Mouse (Mus musculus) CH12F3 (cell line): Measurements from ENCODE around the gene Trabd2b.

ENCODE experiments used
- in situ Hi-C: fragments of 300-500 bp; cut with MboI; formaldehyde crosslinking; loops from 2 replicates; pipeline ENCODE4 v1.14.3; 2020; ENCODE audit warnings: low sequenced_read_pairs

Gene Trabd2b

GRCm38 (mm10) chr4:114593554-114594215 is 187.2 kb downstream of the Trabd2b start:
- in situ Hi-C loops = no loop called here

- in situ Hi-C loops = no loop called here
Measured at GRCm38 (mm10) chr4:114595188-114595701, 188.7 kb downstream of the Trabd2b start.

DNA sequence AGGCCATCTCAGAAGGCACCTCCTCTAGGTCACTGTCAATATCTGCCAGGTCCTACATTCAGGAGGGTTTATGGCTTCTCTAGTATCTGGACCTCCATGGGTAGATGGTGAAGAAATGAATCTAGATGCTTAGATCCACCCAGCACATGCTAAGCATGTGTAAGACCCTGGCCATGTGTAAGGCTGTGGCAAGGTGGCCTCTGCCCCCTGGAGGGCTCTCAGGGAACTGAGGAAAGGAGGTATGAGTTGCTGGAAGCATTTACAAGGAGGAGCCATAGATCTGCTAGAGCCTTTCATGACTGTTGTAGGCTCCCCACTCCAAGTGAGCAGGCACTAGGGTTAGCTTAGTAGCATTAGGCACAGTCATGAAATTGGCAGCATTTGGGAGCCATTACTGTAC is 192.6 kb downstream of the Trabd2b start:
- in situ Hi-C loops = no loop called here

GRCm38 (mm10) chr4:114601201-114602009 is 194.9 kb downstream of the Trabd2b start:
- in situ Hi-C loops = no loop called here

DNA sequence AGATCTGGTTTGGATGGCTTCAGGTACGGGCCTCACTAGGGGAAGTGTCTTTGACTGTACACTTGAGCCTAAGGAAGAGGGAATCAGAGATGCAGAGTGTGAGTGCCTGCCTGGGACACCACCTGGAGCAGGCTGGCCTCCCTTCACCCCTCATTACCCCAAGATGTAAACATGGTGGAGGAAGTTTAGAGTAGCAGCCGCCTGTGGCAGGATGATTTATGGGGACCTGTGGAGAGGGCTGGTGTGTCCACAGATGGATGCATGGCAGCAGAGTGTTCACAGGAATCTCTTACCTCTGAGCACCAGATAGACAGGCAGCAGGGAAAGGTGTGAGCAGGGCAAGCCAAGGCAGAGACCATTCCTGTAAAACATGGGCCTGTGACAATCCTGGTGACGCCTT is 199.1 kb downstream of the Trabd2b start:
- in situ Hi-C loops = no loop called here

DNA sequence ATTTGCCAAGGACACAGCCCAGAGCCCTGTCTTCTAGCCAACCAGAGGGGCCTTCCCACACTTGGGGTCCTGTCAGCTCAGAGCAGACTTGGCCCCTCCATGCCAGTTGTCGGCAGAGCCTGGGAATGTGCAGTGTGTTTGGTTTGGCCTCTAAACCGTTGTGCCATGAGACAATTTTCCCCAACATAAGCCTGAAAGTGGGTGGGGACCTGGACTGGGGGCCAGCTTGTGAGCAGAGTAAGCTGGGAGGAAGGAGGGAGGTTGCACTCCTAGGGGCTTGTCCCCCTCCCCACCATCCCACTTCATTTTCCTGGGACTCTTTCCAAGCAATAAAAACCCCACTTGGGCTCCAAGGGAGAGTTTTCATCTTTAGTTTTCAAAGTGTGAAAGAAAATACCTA is 201.3 kb downstream of the Trabd2b start:
- in situ Hi-C loops = no loop called here

DNA sequence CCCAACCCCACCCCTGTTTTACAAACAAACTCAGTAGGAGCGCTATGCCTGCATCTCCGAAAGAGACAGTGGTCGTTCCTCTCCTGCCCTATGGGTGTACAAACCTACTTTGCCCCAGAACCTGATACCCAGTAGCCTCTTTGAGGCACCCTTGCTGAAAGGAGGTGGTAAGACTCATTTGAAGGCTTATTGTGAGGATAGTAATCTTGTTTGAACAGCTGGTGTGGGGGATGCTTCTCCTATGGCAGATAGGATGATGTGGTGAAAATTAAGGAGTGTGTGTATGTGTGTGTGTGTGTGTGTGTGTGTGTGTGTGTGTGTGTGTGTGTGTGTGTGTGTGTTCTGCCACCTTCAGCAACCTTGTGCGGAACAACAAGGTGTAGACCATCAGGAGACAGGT is 202.8 kb downstream of the Trabd2b start:
- in situ Hi-C loops = no loop called here

DNA sequence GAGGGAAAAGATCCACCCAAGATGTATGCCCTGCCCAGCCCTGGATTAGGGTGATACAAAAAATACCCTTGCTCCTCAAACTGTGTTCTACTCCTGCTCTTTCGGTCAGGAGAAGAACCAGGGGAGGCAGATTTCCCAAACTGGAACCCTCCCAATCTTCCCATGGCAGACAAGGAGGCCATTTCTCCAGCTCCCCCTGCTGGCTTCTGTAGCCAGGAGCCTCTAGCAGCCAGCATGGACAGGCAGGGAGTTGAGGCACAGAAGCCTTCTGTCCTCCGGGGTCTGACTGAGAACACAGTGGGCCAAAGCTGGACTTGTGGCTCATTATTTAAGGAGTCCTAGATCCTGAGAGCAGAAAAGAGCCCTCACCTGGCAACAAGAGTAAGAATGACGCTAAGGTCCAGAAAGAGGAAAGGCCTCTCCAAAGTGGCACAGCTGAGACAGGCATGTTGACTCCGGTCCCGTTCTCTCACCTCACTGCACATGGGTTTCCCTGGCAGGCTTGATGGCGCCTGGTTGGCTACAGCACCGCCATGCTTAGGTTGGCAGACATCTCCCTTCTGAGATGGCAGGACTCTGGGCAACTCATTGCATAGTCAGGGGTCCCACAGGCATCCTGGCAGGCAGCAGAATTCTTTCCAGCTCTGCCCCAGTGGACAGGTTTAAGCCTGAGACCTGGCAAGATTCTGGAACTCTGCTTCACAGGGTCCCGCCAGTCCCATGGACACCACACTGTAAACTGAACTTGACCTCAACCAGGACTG is 204.8 kb downstream of the Trabd2b start:
- in situ Hi-C loops = no loop called here

DNA sequence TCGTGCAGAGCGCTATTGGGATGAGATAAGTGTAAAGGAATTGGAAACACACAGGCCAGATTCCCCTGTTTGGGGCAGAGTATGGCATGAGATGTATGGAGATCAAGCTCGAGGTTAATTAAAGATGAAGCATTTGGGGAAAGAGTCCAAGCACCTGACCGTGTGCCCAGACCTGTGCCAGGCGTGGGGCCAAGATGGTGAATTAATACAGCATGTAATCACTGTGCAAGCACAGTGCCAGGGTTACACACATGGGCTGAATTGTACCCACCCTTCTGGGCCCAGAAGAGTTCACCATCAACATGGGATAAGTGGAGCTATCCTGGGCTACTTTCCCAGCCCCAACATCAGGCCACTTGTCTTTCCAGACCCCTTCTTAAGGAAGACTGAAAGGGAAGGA is 205.5 kb downstream of the Trabd2b start:
- in situ Hi-C loops = no loop called here

DNA sequence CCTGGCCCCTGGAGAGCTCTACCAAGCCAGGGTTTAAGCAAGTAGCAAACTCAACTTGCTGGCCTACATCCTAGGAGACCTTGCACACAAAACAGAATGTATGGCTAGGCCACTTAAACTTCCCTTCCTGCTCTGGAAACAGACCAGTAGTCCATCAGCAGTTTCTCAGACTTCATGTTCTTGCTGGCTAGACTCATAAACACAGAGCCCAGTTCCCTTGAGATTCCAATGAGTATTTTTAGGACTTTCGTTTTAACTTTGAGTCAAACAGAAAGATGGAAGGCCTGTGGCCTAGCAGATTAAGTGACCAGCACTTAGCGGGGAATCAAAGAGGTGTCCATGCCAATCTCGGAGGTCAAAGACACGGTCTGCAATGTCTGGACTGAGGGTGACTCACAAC is 206.3 kb downstream of the Trabd2b start:
- in situ Hi-C loops = no loop called here

DNA sequence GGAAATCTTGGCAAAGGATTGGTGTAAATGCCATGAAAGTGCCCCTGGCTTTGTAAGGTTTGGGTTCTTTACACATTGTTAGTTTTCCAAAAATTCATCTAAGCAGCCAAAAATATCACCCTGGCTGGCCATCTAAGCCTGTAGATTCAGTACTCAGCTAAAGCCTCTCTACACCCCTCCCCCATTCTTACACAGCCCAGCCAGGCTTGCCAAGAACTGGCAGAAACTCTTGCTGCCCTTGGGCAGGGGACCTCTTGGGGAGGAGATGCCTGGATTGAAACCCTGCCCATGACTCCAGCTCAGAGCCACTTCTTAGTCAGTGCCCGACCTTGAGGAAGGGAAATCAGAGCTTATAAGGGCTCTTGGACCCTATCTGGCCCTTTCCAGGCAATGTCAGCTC is 207.6 kb downstream of the Trabd2b start:
- in situ Hi-C loops = no loop called here

- in situ Hi-C loops = no loop called here
Measured at GRCm38 (mm10) chr4:114615765-114616164, 209.2 kb downstream of the Trabd2b start.

- in situ Hi-C loops = no loop called here
Measured at GRCm38 (mm10) chr4:114622929-114623328, 216.4 kb downstream of the Trabd2b start.

DNA sequence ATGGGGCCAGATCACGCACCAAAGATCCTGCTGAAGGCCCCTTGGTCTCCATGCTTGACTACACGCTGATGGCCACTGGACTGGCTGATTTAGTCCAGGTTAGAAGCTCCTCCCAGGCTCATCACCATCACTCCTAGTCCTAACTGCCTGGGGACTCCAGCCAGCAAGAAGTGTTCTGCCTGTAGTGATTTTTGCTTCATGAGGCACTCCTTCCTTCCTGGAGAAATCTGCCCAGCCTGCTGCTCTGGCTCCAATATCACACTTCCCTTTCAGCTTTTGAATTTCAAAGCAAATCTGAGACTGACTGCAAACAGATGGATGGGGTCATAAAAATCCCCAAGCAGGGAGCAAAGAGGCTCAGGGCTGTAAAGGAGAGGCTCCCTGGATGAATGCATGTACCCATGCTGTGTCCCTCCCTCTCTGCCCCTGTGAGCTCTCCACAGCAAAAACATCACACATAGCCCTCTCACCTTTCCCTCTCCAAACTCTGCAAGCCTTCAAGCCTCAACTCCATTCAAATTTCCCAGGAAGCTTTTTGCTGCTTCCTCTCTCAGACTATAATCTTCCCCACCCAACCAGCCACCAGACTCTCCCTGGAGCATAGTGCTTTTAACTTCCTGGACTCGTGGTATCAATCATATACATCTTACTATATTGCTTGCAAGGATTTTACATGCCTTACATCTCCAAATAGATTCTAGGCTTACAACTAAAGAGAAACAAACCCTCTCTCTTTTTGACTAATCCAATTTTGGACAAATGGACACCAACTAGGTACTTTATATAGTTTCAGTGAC is 217.8 kb downstream of the Trabd2b start:
- in situ Hi-C loops = no loop called here

DNA sequence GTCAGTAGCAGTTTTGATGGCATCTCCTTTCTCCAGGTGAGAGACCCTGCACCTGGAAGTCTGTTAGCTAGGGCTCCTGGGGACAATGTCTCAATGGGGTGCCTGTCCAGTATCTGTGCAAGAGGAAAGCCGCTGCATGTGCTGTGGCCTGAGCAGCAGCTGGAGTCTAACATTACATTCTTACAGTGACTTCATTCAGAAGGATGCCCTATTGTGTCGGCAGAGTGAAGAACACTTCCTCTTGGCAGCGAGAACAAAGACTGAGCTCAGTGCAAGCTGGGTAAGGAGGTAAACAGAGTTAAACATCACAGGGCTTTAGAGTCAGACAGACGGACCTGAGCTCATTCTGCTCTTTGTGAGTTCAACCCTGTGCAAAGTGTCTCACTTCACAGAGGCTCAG is 218.8 kb downstream of the Trabd2b start:
- in situ Hi-C loops = no loop called here

DNA sequence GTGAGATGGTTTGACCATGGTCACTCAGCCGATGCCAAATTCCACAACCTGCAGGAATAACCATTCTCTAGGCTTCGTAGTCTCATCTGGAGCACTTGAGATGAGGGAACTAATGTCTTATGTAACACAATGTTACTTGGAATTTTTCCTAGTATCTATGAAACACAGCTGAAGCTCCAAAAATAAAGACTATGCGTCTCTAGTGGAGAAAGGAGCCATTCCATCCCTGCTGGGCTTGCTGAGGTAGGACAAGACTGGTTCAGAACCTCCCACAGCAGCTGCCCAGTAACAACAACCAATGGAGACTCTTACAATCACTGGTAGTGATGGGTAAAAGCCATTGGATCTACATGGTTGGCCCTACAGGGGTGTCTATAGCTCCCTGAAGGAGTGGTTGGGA is 219.4 kb downstream of the Trabd2b start:
- in situ Hi-C loops = no loop called here

DNA sequence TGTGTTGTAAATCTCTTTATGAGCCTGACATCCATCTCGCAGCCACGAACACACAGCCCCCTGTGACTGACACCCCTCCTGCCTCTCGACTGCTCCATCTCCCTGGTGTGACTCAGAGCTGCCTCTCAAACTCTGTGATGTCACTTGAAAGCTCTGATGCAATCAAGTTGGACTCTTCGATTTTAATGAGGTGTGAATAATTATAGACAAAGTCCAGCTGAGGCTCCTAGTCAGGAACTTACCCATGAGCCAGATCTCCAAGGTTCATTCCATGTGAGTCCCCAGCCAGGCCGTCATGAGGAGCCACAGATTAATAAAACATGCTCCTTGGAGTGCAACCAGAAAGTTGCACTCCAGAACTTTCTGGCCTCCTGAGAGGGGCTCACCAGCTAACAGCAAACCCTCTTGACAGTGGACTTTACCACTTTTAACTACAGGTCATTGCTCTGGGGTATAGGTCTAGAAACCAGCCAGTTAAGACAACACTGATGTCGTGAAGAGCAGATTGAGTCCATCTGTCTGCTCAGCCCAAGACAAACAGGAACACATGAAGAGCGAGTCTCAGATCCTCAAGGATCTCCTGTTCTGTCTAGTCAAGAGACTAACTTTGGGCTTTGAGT is 221.3 kb downstream of the Trabd2b start:
- in situ Hi-C loops = no loop called here

GRCm38 (mm10) chr4:114635889-114636288 is 229.4 kb downstream of the Trabd2b start:
- in situ Hi-C loops = no loop called here

- in situ Hi-C loops = no loop called here
Measured at GRCm38 (mm10) chr4:114636324-114636723, 229.8 kb downstream of the Trabd2b start.

DNA sequence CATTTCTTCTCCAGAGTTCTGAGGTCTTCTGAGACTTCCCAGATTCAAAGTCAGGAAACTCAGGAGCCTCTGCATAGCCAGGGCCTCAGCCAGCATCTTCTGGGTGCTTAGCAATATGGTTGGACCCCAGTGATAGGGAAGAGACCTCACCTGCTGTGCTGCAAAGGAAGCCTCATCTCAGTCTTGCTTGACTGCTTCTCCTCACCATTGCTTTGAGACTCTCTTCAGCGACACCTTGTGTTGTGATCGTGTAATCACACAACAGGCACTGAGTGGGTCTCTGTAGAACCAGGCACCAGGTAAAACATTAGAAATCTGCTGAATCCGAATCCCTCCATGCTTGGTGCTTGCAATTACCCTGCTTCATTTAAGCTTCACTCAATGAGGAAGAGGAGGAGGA is 230.6 kb downstream of the Trabd2b start:
- in situ Hi-C loops = no loop called here
